Mouse (Mus musculus) right cerebral cortex, postnatal 10 days (tissue): ENCODE measurements at regions not wholly inside any gene's neighbourhood (a gene's known extent, or its start where the extent isn't known, plus 50 kb on each side); places are given as distances from the start of the nearest gene placed in this dataset.

Source experiments
- DNase-seq, 2 experiments: peaks; one replicate each; pipeline ENCODE4 v3.0.0; 2021; ENCODE audit warnings: low spot score in 2 of 2

GRCm38 (mm10) chr17:66252926-66253325 is 129.6 kb downstream of the Ddx11 start:
- no peak for DNase-seq

- no peak for DNase-seq
These were observed 136.4 kb downstream of the Ddx11 start for GRCm38 (mm10) chr17:66259697-66260096.

GRCm38 (mm10) chr17:66262681-66263240 is 139.4 kb downstream of the Ddx11 start:
- no peak for DNase-seq

- no peak for DNase-seq
These were observed 140.1 kb downstream of the Ddx11 start for GRCm38 (mm10) chr17:66263405-66263804.

GRCm38 (mm10) chr17:66266803-66267202 is 143.5 kb downstream of the Ddx11 start:
- DNase-seq: peak in 1 of 2 experiments; percentile 66

- no peak for DNase-seq
These were observed 144.5 kb downstream of the Ddx11 start for GRCm38 (mm10) chr17:66267831-66268230.

GRCm38 (mm10) chr17:66269567-66269966 is 146.2 kb downstream of the Ddx11 start:
- no peak for DNase-seq

- no peak for DNase-seq
These were observed 148.6 kb downstream of the Ddx11 start for GRCm38 (mm10) chr17:66271906-66272305.

- DNase-seq: peak; percentile 88 to 95
These were observed 153.5 kb downstream of the Ddx11 start for GRCm38 (mm10) chr17:66276778-66277177.

- no peak for DNase-seq
These were observed 154.7 kb downstream of the Ddx11 start for GRCm38 (mm10) chr17:66278037-66278436.

GRCm38 (mm10) chr17:66285295-66285694 is 162.0 kb downstream of the Ddx11 start:
- no peak for DNase-seq
